Mouse (Mus musculus) midbrain, embryonic 13.5 days (tissue): ENCODE measurements around the gene Npl. TPM values are rescaled to one million over a fixed set of nuclear protein-coding genes. Genes with fewer than 3 reads are reported as not detected.
"Not testable (repeated sequence)": the region's sequence is repeated elsewhere in the genome, so short reads cannot be mapped to it uniquely, and the experiment has no call there.

Experiments
- ATAC-seq: fragments of 200-750 bp; cut with Nextera tagmentation; 2 replicates; pipeline ENCODE4 v1.8.0; 2017; ENCODE audit warnings: mild to moderate bottlenecking, moderate TSS enrichment, moderate library complexity
- H3K27ac ChIP-seq: fragments of 300-500 bp; sonication (generic); 2 replicates; pipeline ENCODE4 v1.5.1; 2015; ENCODE audit warnings: inconsistent platforms, mild to moderate bottlenecking, moderate library complexity
- H3K27me3 ChIP-seq: fragments of 300-500 bp; sonication (generic); 2 replicates; pipeline ENCODE4 v1.6.1; 2015; ENCODE audit warnings: mild to moderate bottlenecking, inconsistent platforms
- H3K36me3 ChIP-seq: fragments of 300-500 bp; sonication (generic); 2 replicates; pipeline ENCODE4 v1.6.1; 2015; ENCODE audit warnings: mild to moderate bottlenecking, inconsistent platforms
- H3K4me1 ChIP-seq: fragments of 300-500 bp; sonication (generic); replicated peaks from 2 replicates; pipeline ENCODE4 v1.6.1; 2015; ENCODE audit warnings: inconsistent platforms
- H3K4me2 ChIP-seq: fragments of 300-500 bp; sonication (generic); replicated peaks from 2 replicates; pipeline ENCODE4 v1.6.1; 2015; ENCODE audit warnings: moderate library complexity, mild to moderate bottlenecking, inconsistent platforms
- H3K4me3 ChIP-seq: fragments of 300-500 bp; sonication (generic); replicated peaks from 2 replicates; pipeline ENCODE4 v1.5.1; 2015; ENCODE audit warnings: mild to moderate bottlenecking, inconsistent platforms
- H3K9ac ChIP-seq: fragments of 300-500 bp; sonication (generic); replicated peaks from 2 replicates; pipeline ENCODE4 v1.6.1; 2015; ENCODE audit warnings: mild to moderate bottlenecking, inconsistent platforms
- H3K9me3 ChIP-seq: fragments of 300-500 bp; sonication (generic); 2 replicates; pipeline ENCODE4 v1.6.1; 2016; ENCODE audit warnings: mild to moderate bottlenecking, inconsistent platforms
- WGBS: fragments of 180-500 bp; shearing (Covaris S2); methylation state at CpG from one replicate; pipeline ENCODE4 v1.1.7; 2015; 5-methylcytosine and 5-hydroxymethylcytosine counted together
- polyA plus RNA-seq: library from polyadenylated mRNA; unstranded; fragments of >200 nt; fragmentation: Nextera tagmentation; extraction: Ambion mirVana; gene quantifications from 2 replicates; pipeline ENCODE4 v1.2.1, GENCODE M21; 2015

Npl gene
- polyA plus RNA-seq, 1 experiment from 2014 or later, result 12.2 TPM

DNA sequence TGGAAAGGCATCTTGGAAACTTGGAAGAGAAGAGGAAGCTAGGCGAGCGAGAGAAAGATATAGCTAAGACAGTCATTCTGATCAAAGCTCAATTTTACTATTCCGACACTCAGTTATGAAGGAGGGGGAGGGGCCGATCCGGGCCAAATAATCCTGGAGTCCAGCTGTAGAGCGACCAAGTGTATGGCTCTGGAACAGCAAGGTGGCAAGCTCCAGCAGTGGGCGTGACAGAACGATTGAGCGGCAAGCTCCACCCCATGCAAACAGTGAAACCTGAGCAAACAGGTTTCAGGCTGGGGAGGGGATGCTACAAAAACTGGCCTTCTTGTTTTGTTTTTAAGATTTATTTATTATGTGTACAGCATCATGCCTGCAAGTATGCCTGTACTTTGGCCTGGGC, 49.8 kb downstream of the Npl start:
- H3K9me3 ChIP-seq, result no peaks in the 10 kb centered on the region
- H3K36me3 ChIP-seq, result 0 out of 2 replicates have a peak, but pooled peaks cover 3% of the 10 kb centered on the region
- H3K4me3 ChIP-seq, result no peak overlapping the region
- H3K27ac ChIP-seq, result no peak overlapping the region
- 87% methylated on average over 9 of the region's 9 CpGs for whole genome bisulfite sequencing
- H3K4me2 ChIP-seq, result no peak overlapping the region
- ATAC-seq, result no peak
- H3K27me3 ChIP-seq, result no peaks in the 10 kb centered on the region
- H3K9ac ChIP-seq, result no peak overlapping the region
- no peaks in the 10 kb centered on the region for H3K4me1 ChIP-seq

DNA sequence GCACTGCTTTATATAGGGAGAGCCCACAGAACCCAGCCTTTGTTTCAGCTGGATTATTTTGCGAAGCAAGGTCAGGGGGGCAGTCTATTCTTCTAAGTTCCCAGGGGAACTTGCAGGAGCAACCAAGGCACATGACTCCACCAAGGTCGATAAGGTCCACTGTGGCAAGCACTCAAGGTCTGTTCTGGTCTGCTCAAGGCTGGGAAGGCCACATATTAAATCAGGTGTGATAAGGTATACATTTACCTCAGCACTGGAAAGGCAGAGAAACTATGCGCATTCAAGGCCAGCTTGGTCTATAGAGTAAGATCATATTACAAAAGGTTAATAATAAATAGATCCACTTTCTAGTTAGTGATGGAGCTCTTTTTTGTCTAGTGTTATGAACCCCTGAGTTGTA, 53.8 kb downstream of the Npl start:
- H3K36me3 ChIP-seq, result no peaks in the 10 kb centered on the region
- H3K4me1 ChIP-seq, result no peaks in the 10 kb centered on the region
- H3K9ac ChIP-seq, result no peak overlapping the region
- H3K9me3 ChIP-seq, result no peaks in the 10 kb centered on the region
- no peak for ATAC-seq
- H3K4me2 ChIP-seq, result no peak overlapping the region
- H3K27me3 ChIP-seq, result no peaks in the 10 kb centered on the region
- no peak overlapping the region for H3K4me3 ChIP-seq
- WGBS, result 76% methylated on average over 3 of the region's 3 CpGs
- no peak overlapping the region for H3K27ac ChIP-seq

GRCm38 (mm10) chr1:153493931-153494330, 55.9 kb downstream of the Npl start:
- Histone ChIP-seq H3K27ac (no peak overlapping the region), H3K9ac (no peak overlapping the region), H3K36me3 (no peaks in the 10 kb centered on the region), H3K27me3 (no peaks in the 10 kb centered on the region), H3K9me3 (no peaks in the 10 kb centered on the region), H3K4me3 (no peak overlapping the region), H3K4me1 (no peaks in the 10 kb centered on the region), H3K4me2 (no peak overlapping the region)
- ATAC-seq, result no peak
- 27% methylated on average over 6 of the region's 6 CpGs for WGBS

GRCm38 (mm10) chr1:153493338-153493737, 56.5 kb downstream of the Npl start:
- Histone ChIP-seq H3K36me3 (no peaks in the 10 kb centered on the region), H3K9ac (no peak overlapping the region), H3K4me1 (no peaks in the 10 kb centered on the region), H3K4me2 (no peak overlapping the region), H3K4me3 (no peak overlapping the region), H3K9me3 (no peaks in the 10 kb centered on the region), H3K27ac (no peak overlapping the region), H3K27me3 (no peaks in the 10 kb centered on the region)
- WGBS, result 15% methylated on average over 4 of the region's 4 CpGs
- ATAC-seq, result no peak

DNA sequence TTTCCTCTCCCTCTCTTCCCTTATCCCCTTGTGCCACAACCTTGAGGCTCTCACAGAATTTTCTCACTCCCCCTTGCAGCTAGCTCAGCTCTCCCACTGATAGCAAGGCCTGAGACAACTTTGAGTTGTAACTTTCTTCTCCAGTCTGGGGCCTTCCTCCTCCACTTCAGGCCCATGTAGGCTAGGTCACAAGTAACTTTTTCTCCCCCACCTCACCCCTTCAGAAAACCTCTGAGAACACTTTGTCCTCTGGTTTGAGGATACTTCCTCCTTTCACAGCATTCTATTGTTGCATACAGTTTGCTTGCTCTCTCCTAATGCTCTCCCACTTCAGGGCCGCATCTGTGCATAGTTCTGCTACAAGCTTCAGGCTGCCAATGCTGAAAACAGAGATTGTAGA, 58.0 kb downstream of the Npl start:
- Histone ChIP-seq H3K9ac (no peak overlapping the region), H3K27me3 (no peaks in the 10 kb centered on the region), H3K4me1 (0 out of 2 replicates have a peak, but pooled peaks cover 4% of the 10 kb centered on the region), H3K4me2 (no peak overlapping the region), H3K36me3 (no peaks in the 10 kb centered on the region), H3K9me3 (no peaks in the 10 kb centered on the region), H3K27ac (no peak overlapping the region), H3K4me3 (no peak overlapping the region)
- 88% methylated on average over 1 of the region's 1 CpGs for WGBS
- no peak for ATAC-seq

DNA sequence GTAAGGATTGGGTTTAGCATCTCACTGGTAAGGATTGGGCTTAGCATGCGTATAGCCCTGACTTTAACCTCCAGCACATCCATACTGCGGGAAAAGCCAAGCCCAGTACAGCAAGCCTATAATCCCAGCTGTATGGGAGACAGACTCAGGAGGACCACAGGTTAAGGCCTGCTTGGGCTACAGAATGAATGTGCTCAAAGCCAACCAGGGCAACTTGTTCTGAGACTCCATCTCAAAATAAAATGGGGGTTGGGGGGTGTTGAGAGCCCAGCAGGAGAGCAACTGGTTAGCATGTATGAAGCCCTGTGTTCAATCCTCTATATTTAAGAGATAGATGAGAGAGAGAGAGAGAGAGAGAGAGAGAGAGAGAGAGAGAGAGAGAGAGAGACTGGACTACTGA, 58.5 kb downstream of the Npl start:
- H3K36me3 ChIP-seq, result no peaks in the 10 kb centered on the region
- H3K27me3 ChIP-seq, result no peaks in the 10 kb centered on the region
- no peak overlapping the region for H3K4me2 ChIP-seq
- WGBS, result 87% methylated on average over 2 of the region's 2 CpGs
- H3K4me3 ChIP-seq, result no peak overlapping the region
- peaks cover 5% of the 10 kb centered on the region; the same call in 1 of the 2 replicates for H3K4me1 ChIP-seq
- ATAC-seq, result no peak
- H3K9me3 ChIP-seq, result no peaks in the 10 kb centered on the region
- no peak overlapping the region for H3K27ac ChIP-seq
- H3K9ac ChIP-seq, result no peak overlapping the region

GRCm38 (mm10) chr1:153489963-153490362, 59.9 kb downstream of the Npl start:
- Histone ChIP-seq H3K36me3 (no peaks in the 10 kb centered on the region), H3K9me3 (no peaks in the 10 kb centered on the region), H3K4me2 (no peak overlapping the region), H3K4me1 (peaks cover 18% of the 10 kb centered on the region), H3K27ac (no peak overlapping the region), H3K9ac (no peak overlapping the region), H3K4me3 (no peak overlapping the region), H3K27me3 (no peaks in the 10 kb centered on the region)
- WGBS, result 92% methylated on average over 4 of the region's 4 CpGs
- no peak for ATAC-seq

GRCm38 (mm10) chr1:153489540-153489939, 60.3 kb downstream of the Npl start:
- Histone ChIP-seq H3K36me3 (no peaks in the 10 kb centered on the region), H3K4me3 (no peak overlapping the region), H3K27me3 (no peaks in the 10 kb centered on the region), H3K4me1 (peaks cover 23% of the 10 kb centered on the region), H3K4me2 (no peak overlapping the region), H3K27ac (no peak overlapping the region), H3K9me3 (no peaks in the 10 kb centered on the region), H3K9ac (no peak overlapping the region)
- 44% methylated on average over 2 of the region's 2 CpGs for WGBS
- ATAC-seq, result no peak

- Histone ChIP-seq H3K4me2 (no peak overlapping the region), H3K4me1 (peaks cover 27% of the 10 kb centered on the region), H3K27ac (no peak overlapping the region), H3K36me3 (no peaks in the 10 kb centered on the region), H3K9ac (no peak overlapping the region), H3K27me3 (no peaks in the 10 kb centered on the region), H3K9me3 (no peaks in the 10 kb centered on the region), H3K4me3 (no peak overlapping the region)
- WGBS, result 51% methylated on average over 7 of the region's 7 CpGs
- no peak for ATAC-seq
These were observed 60.7 kb downstream of the Npl start for GRCm38 (mm10) chr1:153489132-153489531.

GRCm38 (mm10) chr1:153487500-153487879, 62.4 kb downstream of the Npl start, which contains the start of gene Dhx9:
TSS of gene Dhx9 (minus strand) at chr1:153487660.
- Histone ChIP-seq H3K36me3 (0 out of 2 replicates have a peak, but pooled peaks cover 2% of the 10 kb centered on the region), H3K4me1 (peaks cover 39% of the 10 kb centered on the region), H3K9ac (peak within 1 kb of the TSS; percentile 99), H3K27me3 (no peaks in the 10 kb centered on the region), H3K9me3 (no peaks in the 10 kb centered on the region), H3K4me3 (peak within 1 kb of the TSS; percentile 99), H3K4me2 (peak within 1 kb of the TSS; percentile 95), H3K27ac (peak within 1 kb of the TSS; percentile 96)
- WGBS, result under 1% methylated on average over 35 of the region's 35 CpGs
- peak; percentile 86 for ATAC-seq

DNA sequence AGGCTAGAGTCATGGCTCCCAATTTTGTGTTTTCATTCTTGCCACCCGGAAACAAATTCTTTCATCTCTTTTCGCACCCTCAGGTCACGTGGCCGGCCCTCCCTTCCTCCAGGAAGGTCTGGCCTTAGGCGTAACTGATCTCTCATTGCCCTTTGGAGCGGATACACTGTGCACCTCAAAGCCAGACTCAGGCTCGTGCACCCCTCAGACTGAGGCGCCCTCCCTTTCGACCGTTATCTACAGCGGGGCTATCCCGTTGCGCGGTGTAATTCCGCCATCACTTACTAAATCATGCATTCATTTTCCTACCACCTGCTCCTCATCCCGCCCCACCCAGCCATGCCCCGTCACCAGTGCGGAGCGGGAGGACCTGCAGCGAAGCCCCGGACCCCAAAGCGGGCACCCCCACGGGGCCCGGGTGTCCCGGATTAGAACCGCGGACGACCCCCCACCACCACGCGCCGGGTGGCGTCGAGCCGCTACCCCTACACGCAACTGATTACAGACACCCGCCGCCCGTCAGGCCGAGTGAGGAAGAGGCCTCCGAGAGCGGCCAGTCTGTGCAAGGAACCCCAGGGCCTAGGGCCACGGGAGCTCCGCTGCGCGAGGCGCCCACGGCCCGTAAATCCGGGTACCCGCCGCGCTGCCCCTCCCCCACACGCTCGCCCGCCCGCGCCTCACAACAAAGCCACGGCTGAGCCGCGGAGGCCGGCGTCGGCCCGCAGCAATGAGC, 62.9 kb downstream of the Npl start:
- peak overlapping the region; percentile 99 for H3K9ac ChIP-seq
- under 1% methylated on average over 57 of the region's 64 CpGs for WGBS
- peak overlapping the region; percentile 95 for H3K4me2 ChIP-seq
- peak overlapping the region; percentile 99 for H3K4me3 ChIP-seq
- peaks cover 39% of the 10 kb centered on the region for H3K4me1 ChIP-seq
- ATAC-seq, result peak; percentile 89
- no peaks in the 10 kb centered on the region for H3K27me3 ChIP-seq
- peak overlapping the region; percentile 96 for H3K27ac ChIP-seq
- H3K9me3 ChIP-seq, result no peaks in the 10 kb centered on the region
- H3K36me3 ChIP-seq, result 0 out of 2 replicates have a peak, but pooled peaks cover 8% of the 10 kb centered on the region

- 8% methylated on average over 6 of the region's 6 CpGs for WGBS
These were observed 63.7 kb downstream of the Npl start for GRCm38 (mm10) chr1:153486120-153486519.

More at GRCm38 (mm10) chr1:153486120-153486519, 63.7 kb downstream of the Npl start:
- Histone ChIP-seq H3K36me3 (peaks cover 14% of the 10 kb centered on the region), H3K4me1 (peaks cover 39% of the 10 kb centered on the region), H3K4me3 (peak overlapping the region; percentile 99), H3K9ac (peak overlapping the region; percentile 99), H3K4me2 (peak overlapping the region; percentile 95)
- not testable (repeated sequence) for H3K27ac ChIP-seq, H3K27me3 ChIP-seq, H3K9me3 ChIP-seq, ATAC-seq
